Comparison of ENCODE assay signal across 23 mouse cellular contexts in genomic region chr9:43908325-43908724, GRCm38 (mm10).
DNase-seq lines count a peak whose midpoint lies in the region; ATAC-seq and TF ChIP-seq lines count a peak whose summit lies in the region.
"Had no signal": no experiment of that assay in that cellular context is flagged by ENCODE, and none has a peak within 500 bp of the region (broad histone marks: within the 10 kb centered on the region; RNA-seq: fewer than 3 reads in every experiment).

No protein-coding gene starts in this region.

- H3K36me3 ChIP-seq in kidney, postnatal 0 days (ENCODE audit: insufficient read depth, low read length): no peaks in the 10 kb centered on the region
- no peaks in the 10 kb centered on the region for H3K36me3 ChIP-seq in CH12.LX (replicated peaks in 1 of 2; ENCODE audit: control insufficient read depth in 1 of 2, insufficient read depth in 1 of 2, low read length in 1 of 2)
- H3K36me3 ChIP-seq: midbrain, embryonic 13.5 days; stomach, embryonic 15.5 days had no signal

- no peak overlapping the region for H3K27ac ChIP-seq in kidney, postnatal 0 days
- H3K27ac ChIP-seq in CH12.LX (ENCODE audit: insufficient read depth, low read depth): no peak overlapping the region
- H3K27ac ChIP-seq: midbrain, embryonic 13.5 days; stomach, embryonic 15.5 days had no signal

- peak; percentile 21; the same call in 1 of the 2 replicates for TF ChIP-seq CTCF in kidney, postnatal 0 days (IDR thresholded peaks at IDR 0.05; ENCODE audit: low read depth)
- 0 out of 4 replicates have a peak, but pooled peaks of 1 of the 2 experiments have one; percentile 26 for TF ChIP-seq CTCF in CH12.LX (conservative IDR thresholded peaks at IDR 0.05 in 1 of 2, IDR thresholded peaks at IDR 0.05 in 1 of 2; ENCODE audit: low read depth in 2 of 2, low read length in 2 of 2)

- in situ Hi-C loops in CH12.LX (cut with MboI; ENCODE audit: low pct_ligation_motif_present, low pct_unique_long_range_greater_than_20kb, low sequenced_read_pairs): no loop called here

- H3K79me2 ChIP-seq in CH12.LX (replicated peaks; ENCODE audit: control insufficient read depth, extremely low read depth, insufficient read depth, poor library complexity, severe bottlenecking): no peaks in the 10 kb centered on the region

- no peaks in the 10 kb centered on the region for H3K4me1 ChIP-seq in kidney, postnatal 0 days (replicated peaks; ENCODE audit: insufficient read depth, low read length)
- no peaks in the 10 kb centered on the region for H3K4me1 ChIP-seq in CH12.LX (ENCODE audit: control insufficient read depth in 1 of 2, insufficient read depth in 2 of 2)
- H3K4me1 ChIP-seq: stomach, embryonic 15.5 days had no signal

- H3K4me2 ChIP-seq in kidney, postnatal 0 days (ENCODE audit: low read length): no peak overlapping the region
- H3K4me2 ChIP-seq in CH12.LX (ENCODE audit: insufficient read depth, low read depth, poor library complexity, severe bottlenecking): no peak overlapping the region
- H3K4me2 ChIP-seq: midbrain, embryonic 13.5 days; stomach, embryonic 15.5 days had no signal

- no peak for DNase-seq in kidney, postnatal 0 days (ENCODE audit: low spot score)
- no peak for DNase-seq in kidney, adult 18-20 months
- peak; percentile 26 for DNase-seq in 3134 (ENCODE audit: extremely low read depth, insufficient read length, low spot score)
- no peak for DNase-seq in CH12.LX (ENCODE audit: extremely low read depth)
- peak; percentile 67 for DNase-seq in R1 (ENCODE audit: low read depth, low spot score)
- no peak for DNase-seq in ovary, postnatal 10 days (ENCODE audit: low spot score)
- DNase-seq in retina, embryonic 14.5 days (ENCODE audit: low spot score): no peak
- DNase-seq: adrenal gland, postnatal 14 days; cerebellum, adult 11-12 months; cerebellum, postnatal 25 days; embryo, embryonic 11 days; gastrocnemius, postnatal 14 days; kidney, adult 8-10 months; kidney, postnatal 4 days; liver, postnatal 0 days; lung, postnatal 10 days; right cerebral cortex, postnatal 25 days; thymus, adult 2 months had no signal

- H3K9me3 ChIP-seq in kidney, postnatal 0 days (replicated peaks; ENCODE audit: low read length): no peaks in the 10 kb centered on the region
- peaks cover 5% of the 10 kb centered on the region for H3K9me3 ChIP-seq in CH12.LX (replicated peaks; ENCODE audit: low read length)
- H3K9me3 ChIP-seq: midbrain, embryonic 13.5 days; stomach, embryonic 15.5 days had no signal

- no peak for ATAC-seq in kidney, postnatal 0 days (replicated peaks; ENCODE audit: low FRiP score, low read depth)
- ATAC-seq in cerebellum, adult (ENCODE audit: insufficient number of reproducible peaks, low FRiP score, low TSS enrichment): no peak
- ATAC-seq: activated CD4-positive, CD25-positive, alpha-beta regulatory T cell, adult 4 months; liver, postnatal 0 days; midbrain, embryonic 13.5 days had no signal

- dilution Hi-C loops in CH12.LX (cut with MboI; ENCODE audit: extremely low pct_ligation_motif_present, extremely low pct_unique_long_range_greater_than_20kb, low sequenced_read_pairs): no loop called here

- no peak for TF ChIP-seq POLR2A in CH12.LX (IDR thresholded peaks at IDR 0.05; ENCODE audit: low read depth, low read length)

- no peak overlapping the region for H3K4me3 ChIP-seq in kidney, postnatal 0 days (replicated peaks; ENCODE audit: low read depth, low read length)
- H3K4me3 ChIP-seq in CH12.LX (replicated peaks in 1 of 3; ENCODE audit: low read depth in 2 of 3, low read length in 2 of 3, poor library complexity in 1 of 3): no peak overlapping the region
- H3K4me3 ChIP-seq: midbrain, embryonic 13.5 days; myocyte; stomach, embryonic 15.5 days had no signal

- no peak overlapping the region for H3K9ac ChIP-seq in kidney, postnatal 0 days (ENCODE audit: low read depth, low read length)
- H3K9ac ChIP-seq in CH12.LX (ENCODE audit: insufficient read depth, low read depth): no peak overlapping the region
- H3K9ac ChIP-seq: liver, postnatal 0 days; midbrain, embryonic 13.5 days; stomach, embryonic 15.5 days had no signal

- no peak for TF ChIP-seq RAD21 in CH12.LX (IDR thresholded peaks at IDR 0.05; ENCODE audit: low read depth, low read length)

- WGBS in kidney, postnatal 0 days: 89% methylated on average over 4 of the region's 4 CpGs

- no peaks in the 10 kb centered on the region for H3K27me3 ChIP-seq in kidney, postnatal 0 days (ENCODE audit: insufficient read depth, low read length)
- H3K27me3 ChIP-seq in CH12.LX (replicated peaks): peaks cover 47% of the 10 kb centered on the region
- H3K27me3 ChIP-seq: midbrain, embryonic 13.5 days; stomach, embryonic 15.5 days had no signal

- no peak for TF ChIP-seq EP300 in CH12.LX (IDR thresholded peaks at IDR 0.05; ENCODE audit: low read length)

TF ChIP-seq in CH12.LX, 34 proteins besides CTCF, POLR2A, EP300 and RAD21:
- TF ChIP-seq CHD2 (IDR thresholded peaks at IDR 0.05; ENCODE audit: low read length) (no peak), ZNF384 (IDR thresholded peaks at IDR 0.05; ENCODE audit: low read depth, low read length) (peak; percentile 23; the same call in 1 of the 2 replicates)
TF ChIP-seq in CH12.LX: peak in this region for 1.

Comparison
In these comparisons a context has a peak if more than half of its experiments do, and no peak if none do; other contexts are left out.
1. DNase-seq: peak in 3134 (single experiment) and R1 (single experiment); none in kidney, postnatal 0 days (single experiment), kidney, adult 18-20 months (single experiment), CH12.LX (single experiment), ovary, postnatal 10 days (single experiment) and retina, embryonic 14.5 days (single experiment).